Mouse (Mus musculus) spleen, adult 2 months (tissue): Measurements from ENCODE around the gene Atg2b.

ENCODE experiments used
- CTCF ChIP-seq: fragments of 200-500 bp; IDR thresholded peaks from 2 replicates; pipeline ENCODE4 v1.5.1; 2011; ENCODE audit warnings: mild to moderate bottlenecking, inconsistent platforms; ENCODE audit not compliant: insufficient read depth, insufficient read length, insufficient replicate concordance; ENCODE audit errors: extremely low read depth
- POLR2A ChIP-seq: fragments of 200-500 bp; IDR thresholded peaks from 2 replicates; pipeline ENCODE4 v1.6.1; 2011; ENCODE audit warnings: low read depth, low read length, inconsistent platforms

GRCm38 (mm10) chr12:105622981-105623539 lies 62.0 kb downstream of the Atg2b start:
- TF ChIP-seq CTCF (no peak), POLR2A (no peak)
